Comparison of ENCODE assay signal across 17 mouse cellular contexts in genomic region chr6:82751791-82752190, GRCm38 (mm10). TPM values are rescaled to one million over a fixed set of nuclear protein-coding genes. Genes with fewer than 3 reads are reported as not detected.
DNase-seq lines count a peak whose midpoint lies in the region; ATAC-seq lines count a peak whose summit lies in the region.
"Had no signal": no experiment of that assay in that cellular context is flagged by ENCODE, and none has a peak within 500 bp of the region (broad histone marks: within the 10 kb centered on the region; RNA-seq: fewer than 3 reads in every experiment).

No protein-coding gene starts in this region.

- peak overlapping the region; percentile 6 for H3K4me2 ChIP-seq in heart, embryonic 16.5 days (ENCODE audit: low read depth, low read length)
- H3K4me2 ChIP-seq: hindbrain, embryonic 15.5 days; liver, embryonic 12.5 days; lung, embryonic 14.5 days had no signal

- peak; percentile 74 for DNase-seq in heart, adult 8-10 months (ENCODE audit: low spot score)
- DNase-seq in embryonic facial prominence, embryonic 10.5 days (ENCODE audit: low spot score): no peak
- DNase-seq in spleen, adult 18-20 months: no peak
- DNase-seq: adrenal gland, adult 8-10 months; cerebellum, adult 18-20 months; lung, embryonic 14.5 days had no signal

- H3K27me3 ChIP-seq in megakaryocyte, embryonic 14.5 days (replicated peaks): no peaks in the 10 kb centered on the region
- no peaks in the 10 kb centered on the region for H3K27me3 ChIP-seq in heart, embryonic 16.5 days (ENCODE audit: control insufficient read depth, insufficient read depth, low read length)
- no peaks in the 10 kb centered on the region for H3K27me3 ChIP-seq in embryonic facial prominence, embryonic 10.5 days (replicated peaks; ENCODE audit: low read depth, poor library complexity, severe bottlenecking)
- H3K27me3 ChIP-seq: hindbrain, embryonic 15.5 days; liver, embryonic 12.5 days had no signal

- H3K9ac ChIP-seq in heart, embryonic 16.5 days (ENCODE audit: low read length): no peak overlapping the region; the same call in 1 of the 2 replicates
- H3K9ac ChIP-seq: hindbrain, embryonic 15.5 days; liver, embryonic 12.5 days; lung, embryonic 14.5 days had no signal

- ATAC-seq in megakaryocyte, adult 5-6 weeks (ENCODE audit: poor library complexity, severe bottlenecking): no peak
- ATAC-seq in heart, embryonic 16.5 days (replicated peaks; ENCODE audit: extremely low read depth, insufficient read depth, low FRiP score): peak; percentile 37; the same call in 1 of the 2 replicates
- ATAC-seq in erythroid progenitor cell, adult 5-6 weeks (replicated peaks; ENCODE audit: low FRiP score, poor library complexity, severe bottlenecking): no peak
- ATAC-seq: forebrain, embryonic 16.5 days; intestine, embryonic 16.5 days; liver, embryonic 12.5 days; midbrain, embryonic 16.5 days had no signal

- H3K27ac ChIP-seq in heart, embryonic 16.5 days (ENCODE audit: low read length): peak overlapping the region; percentile 63
- H3K27ac ChIP-seq in embryonic facial prominence, embryonic 10.5 days (replicated peaks): no peak overlapping the region
- H3K27ac ChIP-seq: hindbrain, embryonic 15.5 days; limb, embryonic 10.5 days; liver, embryonic 12.5 days had no signal

- H3K4me1 ChIP-seq in megakaryocyte, embryonic 14.5 days: peaks cover 89% of the 10 kb centered on the region
- peaks cover 47% of the 10 kb centered on the region for H3K4me1 ChIP-seq in heart, embryonic 16.5 days (ENCODE audit: control insufficient read depth, insufficient read depth, low read length)
- no peaks in the 10 kb centered on the region for H3K4me1 ChIP-seq in embryonic facial prominence, embryonic 10.5 days
- H3K4me1 ChIP-seq: hindbrain, embryonic 15.5 days; limb, embryonic 10.5 days had no signal

- 49% methylated on average over 7 of the region's 7 CpGs for WGBS in heart, embryonic 16.5 days
- 96% methylated on average over 7 of the region's 7 CpGs for WGBS in embryonic facial prominence, embryonic 10.5 days

- peaks cover 4% of the 10 kb centered on the region for H3K9me3 ChIP-seq in megakaryocyte, embryonic 14.5 days
- no peaks in the 10 kb centered on the region for H3K9me3 ChIP-seq in heart, embryonic 16.5 days (replicated peaks; ENCODE audit: control insufficient read depth, low read length)
- no peaks in the 10 kb centered on the region for H3K9me3 ChIP-seq in embryonic facial prominence, embryonic 10.5 days
- H3K9me3 ChIP-seq: hindbrain, embryonic 15.5 days; limb, embryonic 10.5 days; liver, embryonic 12.5 days had no signal

- peaks cover 78% of the 10 kb centered on the region for H3K36me3 ChIP-seq in megakaryocyte, embryonic 14.5 days (replicated peaks; ENCODE audit: low read length)
- H3K36me3 ChIP-seq in heart, embryonic 16.5 days (ENCODE audit: control insufficient read depth, insufficient read depth): peaks cover 6% of the 10 kb centered on the region; the same call in 1 of the 2 replicates
- peaks cover 78% of the 10 kb centered on the region for H3K36me3 ChIP-seq in embryonic facial prominence, embryonic 10.5 days (replicated peaks)
- H3K36me3 ChIP-seq: hindbrain, embryonic 15.5 days had no signal

- H3K4me3 ChIP-seq in megakaryocyte, embryonic 14.5 days (replicated peaks): peak overlapping the region; percentile 40
- no peak overlapping the region for H3K4me3 ChIP-seq in heart, embryonic 16.5 days (ENCODE audit: low read length)
- H3K4me3 ChIP-seq in embryonic facial prominence, embryonic 10.5 days: no peak overlapping the region
- H3K4me3 ChIP-seq: erythroblast, embryonic 14.5 days; hindbrain, embryonic 15.5 days; limb, embryonic 10.5 days; liver, embryonic 12.5 days had no signal

RNA-seq across cellular contexts. Expression of gene Hk2, which starts 22.5 kb away (rescaled TPM):
- 7.6 and 8.6 TPM in 2 replicates for polyA plus RNA-seq in megakaryocyte, embryonic 14.5 days (2012; ENCODE audit: insufficient read depth, low replicate concordance)
- 56.7 and 64.1 TPM in 2 replicates for total RNA-seq in megakaryocyte, adult 5-6 weeks (2015)
- total RNA-seq in megakaryocyte, adult 5-6 weeks (2017): 70.2 and 71.2 TPM in 2 replicates
- 100 to 1,000 TPM; 393 to 406 (median 396) TPM for total RNA-seq in heart, adult 8-10 months (2022)
- polyA plus RNA-seq in heart, embryonic 16.5 days (2015; fragmentation: Nextera tagmentation; extraction: Ambion mirVana): 37.4 and 46.7 TPM in 2 replicates
- 27.7 and 32.3 TPM in 2 replicates for polyA plus RNA-seq in embryonic facial prominence, embryonic 10.5 days (2016; fragmentation: Nextera tagmentation; extraction: Ambion mirVana)
- total RNA-seq in erythroid progenitor cell, adult 5-6 weeks (2015; ENCODE audit: low replicate concordance): 7.6 and 10.5 TPM in 2 replicates
- total RNA-seq in erythroid progenitor cell, adult 5-6 weeks (2017; ENCODE audit: low replicate concordance): 5.2 and 8.5 TPM in 2 replicates

RNA-seq across cellular contexts. Expression of gene Pole4, which starts 46.6 kb away (rescaled TPM):
- polyA plus RNA-seq in megakaryocyte, embryonic 14.5 days (2012; ENCODE audit: insufficient read depth, low replicate concordance): 10.4 and 62.9 TPM in 2 replicates
- total RNA-seq in megakaryocyte, adult 5-6 weeks (2015): 57.2 and 72.8 TPM in 2 replicates
- total RNA-seq in megakaryocyte, adult 5-6 weeks (2017): 28.1 and 28.6 TPM in 2 replicates
- total RNA-seq in heart, adult 8-10 months (2022): 10 to 100 TPM; 15.0 to 19.2 (median 17.6) TPM
- 81.5 and 90.4 TPM in 2 replicates for polyA plus RNA-seq in heart, embryonic 16.5 days (2015; fragmentation: Nextera tagmentation; extraction: Ambion mirVana)
- polyA plus RNA-seq in embryonic facial prominence, embryonic 10.5 days (2016; fragmentation: Nextera tagmentation; extraction: Ambion mirVana): 91.8 and 95.3 TPM in 2 replicates
- 14.7 and 19.5 TPM in 2 replicates for total RNA-seq in erythroid progenitor cell, adult 5-6 weeks (2015; ENCODE audit: low replicate concordance)
- total RNA-seq in erythroid progenitor cell, adult 5-6 weeks (2017; ENCODE audit: low replicate concordance): 16.3 and 28.5 TPM in 2 replicates

Comparison
In these comparisons a context has a peak if more than half of its experiments do, and no peak if none do; other contexts are left out.
1. RNA of gene Hk2, which starts 22.5 kb away (total RNA-seq): 393 to 406 TPM in heart, adult 8-10 months and 56.7 to 71.2 TPM in megakaryocyte, adult 5-6 weeks; 5.2 to 10.5 TPM in erythroid progenitor cell, adult 5-6 weeks; every median in the first group is over 4 times any median in the second.